ENCODE assay signal across 10 mouse cellular contexts in the genomic region with DNA sequence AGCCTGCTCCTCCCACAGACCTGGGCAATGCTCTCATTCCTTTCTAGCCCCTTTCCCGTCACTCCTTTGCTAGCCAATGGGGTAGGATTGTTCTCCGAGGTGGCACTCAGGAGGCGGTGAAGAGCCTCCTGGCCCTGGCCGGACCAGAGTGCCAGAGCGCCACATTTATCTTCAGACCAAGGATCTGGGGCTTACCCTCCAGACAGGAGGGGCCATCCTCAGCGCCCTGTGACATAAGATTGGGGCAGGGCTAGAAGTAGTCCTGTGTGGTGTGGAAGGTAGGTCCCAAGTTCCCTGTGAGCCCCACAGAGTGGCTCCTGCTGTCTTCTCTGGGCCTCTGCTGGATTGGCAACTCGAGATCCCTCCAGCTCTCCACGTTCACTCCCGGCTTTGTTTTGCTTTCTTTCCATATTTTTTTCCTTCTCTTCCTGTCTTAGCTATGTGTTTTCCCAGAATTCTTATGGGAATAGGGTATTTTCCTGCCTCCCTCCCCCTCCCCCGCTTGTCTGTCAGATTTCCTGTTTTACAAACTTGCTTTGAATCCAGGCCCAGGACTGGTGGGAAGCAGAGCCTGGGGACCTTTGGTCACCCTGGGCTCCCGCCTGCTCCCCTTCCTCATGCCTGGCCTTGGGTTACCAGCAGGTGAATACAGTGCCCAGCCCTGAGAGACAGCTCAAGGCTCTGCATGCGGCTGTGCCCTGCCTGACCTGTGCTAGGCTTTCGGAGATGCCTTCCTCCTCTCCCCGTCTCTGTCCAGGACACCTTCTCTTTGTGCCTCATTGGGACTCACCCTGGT.
DNase-seq lines count a peak whose midpoint lies in the region; ATAC-seq and TF ChIP-seq lines count a peak whose summit lies in the region.
"Had no signal": no experiment of that assay in that cellular context is flagged by ENCODE, and none has a peak within 500 bp of the region (broad histone marks: within the 10 kb centered on the region; RNA-seq: fewer than 3 reads in every experiment).

No protein-coding gene starts in this region.

- H3K27me3 ChIP-seq in lung, embryonic 15.5 days = no peaks in the 10 kb centered on the region
- 0 out of 2 replicates have a peak, but pooled peaks cover 2% of the 10 kb centered on the region for H3K27me3 ChIP-seq in liver, embryonic 11.5 days (replicated peaks; ENCODE audit: control insufficient read depth, insufficient read depth, low read length)
- H3K27me3 ChIP-seq in stomach, postnatal 0 days (ENCODE audit: control insufficient read depth, insufficient read depth, low read length) = no peaks in the 10 kb centered on the region
- H3K27me3 ChIP-seq: Patski had no signal

- H3K4me3 ChIP-seq in lung, embryonic 15.5 days = peak overlapping the region; percentile 34
- no peak overlapping the region for H3K4me3 ChIP-seq in liver, embryonic 11.5 days (ENCODE audit: low read depth, low read length)
- no peak overlapping the region for H3K4me3 ChIP-seq in stomach, postnatal 0 days (ENCODE audit: low read depth, low read length)

- ATAC-seq in lung, embryonic 15.5 days (ENCODE audit: borderline replicate concordance, extremely low read depth, low FRiP score, low TSS enrichment) = no peak; the same call in 1 of the 2 replicates
- ATAC-seq in liver, embryonic 11.5 days (replicated peaks; ENCODE audit: low FRiP score) = no peak; the same call in 1 of the 2 replicates
- no peak for ATAC-seq in stomach, postnatal 0 days (ENCODE audit: low FRiP score, low TSS enrichment)
- ATAC-seq: Patski had no signal

- peak overlapping the region; percentile 88 for H3K27ac ChIP-seq in lung, embryonic 15.5 days
- peak overlapping the region; percentile 52 for H3K27ac ChIP-seq in liver, embryonic 11.5 days (ENCODE audit: low read depth, low read length)
- H3K27ac ChIP-seq in stomach, postnatal 0 days (replicated peaks) = peak overlapping the region; percentile 50
- H3K27ac ChIP-seq: liver, embryonic 14.5 days had no signal

- H3K9ac ChIP-seq in lung, embryonic 15.5 days = 0 out of 2 replicates have a peak overlapping the region, but pooled peaks have one; percentile 11
- H3K9ac ChIP-seq in liver, embryonic 11.5 days (ENCODE audit: low read depth, low read length) = no peak overlapping the region
- no peak overlapping the region for H3K9ac ChIP-seq in stomach, postnatal 0 days (ENCODE audit: low read length)
- H3K9ac ChIP-seq: liver, embryonic 14.5 days had no signal

- no peaks in the 10 kb centered on the region for H3K36me3 ChIP-seq in lung, embryonic 15.5 days
- H3K36me3 ChIP-seq in liver, embryonic 11.5 days (ENCODE audit: control insufficient read depth, insufficient read depth, low read length) = no peaks in the 10 kb centered on the region
- H3K36me3 ChIP-seq in stomach, postnatal 0 days (ENCODE audit: control insufficient read depth, insufficient read depth, low read length) = no peaks in the 10 kb centered on the region

- H3K4me2 ChIP-seq in lung, embryonic 15.5 days = peak overlapping the region; percentile 42
- H3K4me2 ChIP-seq in liver, embryonic 11.5 days = peak overlapping the region; percentile 34
- peak overlapping the region; percentile 25; the same call in 1 of the 2 replicates for H3K4me2 ChIP-seq in stomach, postnatal 0 days (replicated peaks; ENCODE audit: low read depth)

- no peak for TF ChIP-seq CTCF in stomach, postnatal 0 days (IDR thresholded peaks at IDR 0.05; ENCODE audit: low read depth)

- no peak for TF ChIP-seq EP300 in stomach, postnatal 0 days (optimal IDR thresholded peaks at IDR 0.05)

- H3K9me3 ChIP-seq in lung, embryonic 15.5 days = no peaks in the 10 kb centered on the region
- H3K9me3 ChIP-seq in liver, embryonic 11.5 days (ENCODE audit: control insufficient read depth, low read length) = no peaks in the 10 kb centered on the region
- H3K9me3 ChIP-seq in stomach, postnatal 0 days (ENCODE audit: control insufficient read depth, low read length) = no peaks in the 10 kb centered on the region

- intact Hi-C loops in heart, postnatal 10 days (cut with DNase I) = loop anchor here (2.0 kb wide), 2 partner anchors 19 to 73 kb away; no protein-coding TSS in a partner anchor

- no peak for DNase-seq in lung, adult 18-20 months
- DNase-seq in heart, postnatal 10 days = peak; percentile 58 to 60
- DNase-seq in liver, embryonic 11.5 days (ENCODE audit: low spot score) = no peak
- DNase-seq in stomach, postnatal 0 days (ENCODE audit: low spot score) = no peak
- DNase-seq in frontal cortex, postnatal 25 days (ENCODE audit: low spot score in 2 of 2) = no peak
- DNase-seq in c-Kit-positive CD71-positive TER-119-positive erythroid progenitor cells, embryonic 14.5 days (ENCODE audit: low spot score) = no peak
- no peak for DNase-seq in layer of hippocampus, postnatal 25 days (ENCODE audit: extremely low spot score in 1 of 2, low spot score in 1 of 2)

- 50% methylated on average over 14 of the region's 14 CpGs for WGBS in lung, embryonic 15.5 days
- 58% methylated on average over 14 of the region's 14 CpGs for WGBS in liver, embryonic 11.5 days
- WGBS in stomach, postnatal 0 days = 70% methylated on average over 14 of the region's 14 CpGs

- peaks cover 49% of the 10 kb centered on the region for H3K4me1 ChIP-seq in lung, embryonic 15.5 days
- H3K4me1 ChIP-seq in liver, embryonic 11.5 days (replicated peaks; ENCODE audit: control insufficient read depth, insufficient read depth, low read length) = peaks cover 22% of the 10 kb centered on the region
- H3K4me1 ChIP-seq in stomach, postnatal 0 days (replicated peaks; ENCODE audit: control insufficient read depth, insufficient read depth) = 0 out of 2 replicates have a peak, but pooled peaks cover 2% of the 10 kb centered on the region

Comparison
In these comparisons a context has a peak if more than half of its experiments do, and no peak if none do; other contexts are left out.
1. DNase-seq: peak in heart, postnatal 10 days (2 of 2); none in lung, adult 18-20 months (0 of 2), liver, embryonic 11.5 days (single experiment), stomach, postnatal 0 days (single experiment), frontal cortex, postnatal 25 days (0 of 2), c-Kit-positive CD71-positive TER-119-positive erythroid progenitor cells, embryonic 14.5 days (single experiment) and layer of hippocampus, postnatal 25 days (0 of 2).
2. Peak in every context shown above with its lines, with median percentiles within 50 percentile points of each other: H3K27ac ChIP-seq and H3K4me2 ChIP-seq.